Mouse (Mus musculus): ENCODE results near the gene Lbh.

Gene Lbh

GRCm38 (mm10) chr17:72918053-72918452 is at the start of gene Lbh:
TSS of gene Lbh (plus strand) at chr17:72918305.
- DNase-seq (ENCODE audit: extremely low read depth, insufficient read length, low spot score) = peak; percentile 77

- no peak for DNase-seq (ENCODE audit: extremely low read depth, insufficient read length, low spot score)
These were observed 39.1 kb upstream of the Lbh start for GRCm38 (mm10) chr17:72878979-72879378.

GRCm38 (mm10) chr17:72880156-72880555 is 37.9 kb upstream of the Lbh start:
- DNase-seq (ENCODE audit: extremely low read depth, insufficient read length, low spot score) = no peak

GRCm38 (mm10) chr17:72881051-72881450 is 37.1 kb upstream of the Lbh start:
- DNase-seq (ENCODE audit: extremely low read depth, insufficient read length, low spot score) = no peak

- DNase-seq (ENCODE audit: extremely low read depth, insufficient read length, low spot score) = no peak
These were observed 36.3 kb upstream of the Lbh start for GRCm38 (mm10) chr17:72881804-72882203.

- DNase-seq (ENCODE audit: extremely low read depth, insufficient read length, low spot score) = peak; percentile 28
These were observed 28.3 kb upstream of the Lbh start for GRCm38 (mm10) chr17:72889556-72890397.

- no peak for DNase-seq (ENCODE audit: extremely low read depth, insufficient read length, low spot score)
These were observed 27.7 kb upstream of the Lbh start for GRCm38 (mm10) chr17:72890398-72890898.

- no peak for DNase-seq (ENCODE audit: extremely low read depth, insufficient read length, low spot score)
These were observed 26.5 kb upstream of the Lbh start for GRCm38 (mm10) chr17:72891556-72891955.

GRCm38 (mm10) chr17:72895506-72895905 is 22.6 kb upstream of the Lbh start:
- DNase-seq (ENCODE audit: extremely low read depth, insufficient read length, low spot score) = no peak

- DNase-seq (ENCODE audit: extremely low read depth, insufficient read length, low spot score) = no peak
These were observed 21.0 kb upstream of the Lbh start for GRCm38 (mm10) chr17:72897076-72897475.

- no peak for DNase-seq (ENCODE audit: extremely low read depth, insufficient read length, low spot score)
These were observed 20.1 kb upstream of the Lbh start for GRCm38 (mm10) chr17:72897961-72898360.

- no peak for DNase-seq (ENCODE audit: extremely low read depth, insufficient read length, low spot score)
These were observed 19.3 kb upstream of the Lbh start for GRCm38 (mm10) chr17:72898775-72899174.

- DNase-seq (ENCODE audit: extremely low read depth, insufficient read length, low spot score) = no peak
These were observed 17.1 kb upstream of the Lbh start for GRCm38 (mm10) chr17:72901021-72901420.

- no peak for DNase-seq (ENCODE audit: extremely low read depth, insufficient read length, low spot score)
These were observed 16.4 kb upstream of the Lbh start for GRCm38 (mm10) chr17:72901705-72902104.

GRCm38 (mm10) chr17:72903321-72903720 is 14.8 kb upstream of the Lbh start:
- DNase-seq (ENCODE audit: extremely low read depth, insufficient read length, low spot score) = no peak

- DNase-seq (ENCODE audit: extremely low read depth, insufficient read length, low spot score) = no peak
These were observed 14.1 kb upstream of the Lbh start for GRCm38 (mm10) chr17:72903921-72904421.

GRCm38 (mm10) chr17:72904873-72905272 is 13.2 kb upstream of the Lbh start:
- DNase-seq (ENCODE audit: extremely low read depth, insufficient read length, low spot score) = no peak

GRCm38 (mm10) chr17:72906231-72906896 is 11.7 kb upstream of the Lbh start:
- no peak for DNase-seq (ENCODE audit: extremely low read depth, insufficient read length, low spot score)

- DNase-seq (ENCODE audit: extremely low read depth, insufficient read length, low spot score) = no peak
These were observed 10.9 kb upstream of the Lbh start for GRCm38 (mm10) chr17:72907211-72907610.

- DNase-seq (ENCODE audit: extremely low read depth, insufficient read length, low spot score) = no peak
These were observed 10.3 kb upstream of the Lbh start for GRCm38 (mm10) chr17:72907777-72908176.

- no peak for DNase-seq (ENCODE audit: extremely low read depth, insufficient read length, low spot score)
These were observed 9.5 kb upstream of the Lbh start for GRCm38 (mm10) chr17:72908561-72908960.

Data from 3134 (cell line).